Comparison of ENCODE assay signal across 8 mouse cellular contexts in the genomic region with DNA sequence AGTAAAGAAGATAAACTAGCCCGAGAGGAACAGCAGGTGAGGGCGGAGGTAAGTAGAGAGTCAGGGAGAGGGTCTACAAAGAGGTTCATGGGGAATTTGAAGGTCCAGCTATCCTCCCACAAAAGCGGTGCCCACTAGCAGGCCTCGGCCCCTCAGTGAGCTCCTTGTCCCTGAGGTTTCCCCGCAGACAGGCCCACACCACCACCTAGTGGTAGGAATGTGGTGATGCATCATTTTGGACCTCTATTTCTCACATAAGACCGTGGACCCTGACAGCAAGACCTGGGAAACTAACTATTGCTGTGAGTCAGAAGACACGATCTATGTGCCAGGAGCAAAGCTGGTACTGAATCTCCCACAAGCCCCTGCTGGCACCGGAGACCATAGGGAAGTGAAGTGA. TPM values are rescaled to one million over a fixed set of nuclear protein-coding genes. Genes with fewer than 3 reads are reported as not detected.
DNase-seq lines count a peak whose midpoint lies in the region; ATAC-seq lines count a peak whose summit lies in the region.

No protein-coding gene starts in this region.

- intact Hi-C loops in heart, postnatal 25 days (cut with DNase I) = no loop called here

- no peak for ATAC-seq in inflammation-experienced regulatory T-cells, adult 6 months

- peak; percentile 90 for DNase-seq in NIH3T3 (ENCODE audit: low read depth)
- DNase-seq in c-Kit-negative CD71-positive TER-119-positive erythroid progenitor cells, embryonic 14.5 days (ENCODE audit: low read depth, low spot score) = peak; percentile 61
- DNase-seq in fibroblast of lung, adult 2 months (ENCODE audit: low read depth) = peak; percentile 70
- DNase-seq in heart, postnatal 25 days (ENCODE audit: low spot score) = peak; percentile 42
- peak; percentile 82 to 85 for DNase-seq in layer of hippocampus, postnatal 10 days (ENCODE audit: low spot score in 2 of 2)
- DNase-seq in lung, postnatal 4 days = peak; percentile 71 to 88
- peak; percentile 30 to 71 for DNase-seq in spleen, adult 18-20 months

RNA-seq across cellular contexts. Expression of a gene that starts 9.8 kb away (rescaled TPM):
- total RNA-seq in heart, postnatal 25 days (2021) = not detected
- total RNA-seq in layer of hippocampus, postnatal 10 days (2021) = not detected
- not detected for polyA plus RNA-seq in inflammation-experienced regulatory T-cells, adult 6 months (2017; shearing (Covaris generic))

RNA-seq across cellular contexts. Expression of a gene that starts 14.3 kb away (rescaled TPM):
- total RNA-seq in heart, postnatal 25 days (2021) = under 1 TPM; 0.28 to 0.57 TPM
- not detected for total RNA-seq in layer of hippocampus, postnatal 10 days (2021)
- 100 to 1,000 TPM in 1 of 3 experiments, 10 to 100 TPM in 2; 51.7 to 149 (median 51.9) TPM for polyA plus RNA-seq in inflammation-experienced regulatory T-cells, adult 6 months (2017; shearing (Covaris generic))

RNA-seq across cellular contexts. Expression of a gene that starts 27.5 kb away (rescaled TPM):
- total RNA-seq in heart, postnatal 25 days (2021) = not detected
- total RNA-seq in layer of hippocampus, postnatal 10 days (2021) = not detected
- not detected for polyA plus RNA-seq in inflammation-experienced regulatory T-cells, adult 6 months (2017; shearing (Covaris generic))
